Mouse (Mus musculus): ENCODE measurements around the gene Snd1.

DNA sequence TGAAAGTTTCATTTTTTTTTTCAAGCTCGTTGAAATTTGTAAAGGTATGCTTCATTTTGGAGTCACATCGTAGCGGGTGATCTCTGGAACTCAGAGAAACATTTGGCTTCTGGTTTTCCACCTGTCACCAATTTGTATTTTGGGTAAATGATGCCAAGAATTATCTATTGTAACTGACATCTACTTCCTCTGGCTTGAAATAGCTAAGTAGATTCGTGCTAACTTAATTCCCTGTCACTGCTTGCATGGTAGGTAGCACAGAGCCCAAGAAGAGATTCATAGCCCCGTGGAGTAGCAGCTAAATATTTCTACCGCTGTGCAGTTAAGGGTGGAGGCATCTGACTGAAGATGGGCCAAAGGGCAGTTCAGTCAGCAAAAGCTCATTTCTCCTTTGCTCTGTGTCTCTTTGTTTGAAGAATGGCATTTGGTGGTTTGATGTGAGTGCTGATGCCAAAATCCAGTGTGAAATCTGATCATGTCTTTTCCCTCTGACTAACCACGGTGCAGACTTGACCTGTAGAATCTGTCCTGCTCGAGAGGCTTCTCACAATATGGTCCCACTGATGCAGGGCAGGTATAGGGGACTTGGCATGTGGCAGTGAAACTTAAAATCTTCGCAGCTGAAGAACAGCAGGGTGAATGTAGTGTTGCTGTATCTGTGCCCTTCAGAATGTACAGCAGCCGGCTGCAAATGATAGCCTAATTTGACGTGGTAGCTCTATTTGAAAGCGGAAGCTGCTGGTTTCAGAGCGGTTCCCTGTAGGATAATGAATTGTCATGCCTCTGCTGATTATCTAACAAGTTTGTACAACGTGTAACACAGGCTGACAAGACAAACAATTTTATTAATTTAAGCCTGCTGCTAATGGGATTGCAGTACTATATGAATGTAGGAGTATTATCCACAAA, 101.7 kb downstream of the Snd1 start:
- TF ChIP-seq CTCF (IDR thresholded peaks at IDR 0.05): no peak
- no peak for TF ChIP-seq EP300 (IDR thresholded peaks at IDR 0.05)

Measured in lung, postnatal 0 days (tissue).